Mouse (Mus musculus): Measurements from ENCODE around the gene Cers1.

DNA sequence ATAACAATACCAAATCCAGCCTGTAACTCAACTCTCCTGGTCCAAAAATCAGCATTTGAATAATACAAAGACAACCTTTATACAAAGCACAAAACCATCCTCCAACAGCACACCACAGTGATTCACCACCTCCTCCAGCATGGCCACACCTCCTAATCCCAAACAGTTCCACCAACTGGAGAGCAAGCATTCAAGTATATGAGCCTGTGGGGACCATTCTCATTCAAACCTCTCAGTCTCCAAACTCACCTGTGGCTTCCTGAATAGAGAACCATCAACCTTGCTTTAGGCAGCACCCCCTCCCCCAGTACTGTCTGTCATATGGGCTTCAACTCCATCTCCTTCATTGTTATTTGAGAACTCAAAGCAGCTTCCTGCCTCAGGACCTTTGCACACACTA is 41.2 kb upstream of the Cers1 start:
- TF ChIP-seq RCOR1 (IDR thresholded peaks at IDR 0.05; ENCODE audit: low read depth, low read length), result no peak
- no peak for TF ChIP-seq ZC3H11A (IDR thresholded peaks at IDR 0.05; ENCODE audit: low read depth, low read length)
- no peak for TF ChIP-seq MAZ (IDR thresholded peaks at IDR 0.05; ENCODE audit: low read depth, low read length)
- TF ChIP-seq CTCF (IDR thresholded peaks at IDR 0.05 in 2 of 3, conservative IDR thresholded peaks at IDR 0.05 in 1 of 3; ENCODE audit: control insufficient read depth in 1 of 3, insufficient read depth in 1 of 3, low read depth in 2 of 3, low read length in 3 of 3, poor library complexity in 1 of 3, severe bottlenecking in 1 of 3), result no peak
- no peak for TF ChIP-seq CHD1 (IDR thresholded peaks at IDR 0.05; ENCODE audit: low read depth, low read length)
- TF ChIP-seq TAL1 (IDR thresholded peaks at IDR 0.05; ENCODE audit: low read length), result no peak
- TF ChIP-seq POLR2A (IDR thresholded peaks at IDR 0.05; ENCODE audit: control insufficient read depth in 1 of 2, insufficient read depth in 1 of 2, low read depth in 1 of 2, low read length in 2 of 2, poor library complexity in 1 of 2), result no peak
- no peak for TF ChIP-seq MAFK (IDR thresholded peaks at IDR 0.05; ENCODE audit: borderline replicate concordance, low read depth, low read length)

Measured in MEL (cell line).